Mouse (Mus musculus): ENCODE results near the gene Phactr3.

DNA sequence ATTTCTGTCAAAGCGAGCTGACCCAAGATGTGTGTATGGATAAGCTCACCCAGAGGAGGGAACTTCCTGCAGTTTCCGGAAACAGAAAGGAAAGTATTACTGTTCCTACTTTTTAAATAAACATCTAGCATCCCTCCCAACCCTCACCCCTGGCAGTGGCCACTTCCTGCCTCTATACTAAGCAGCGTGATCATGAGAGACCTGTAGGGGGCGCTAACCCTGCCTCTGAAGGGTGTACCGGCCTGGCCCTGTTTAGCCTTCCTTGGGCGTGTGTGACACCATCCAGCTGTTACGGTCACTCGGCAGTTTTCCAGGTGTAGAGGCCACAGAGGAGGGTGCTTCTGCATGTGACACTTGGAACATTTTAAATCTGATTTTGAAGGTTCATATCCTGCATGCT, 128.5 kb downstream of the Phactr3 start:
- TF ChIP-seq ZNF384 (IDR thresholded peaks at IDR 0.05; ENCODE audit: low read depth, low read length) (no peak), ZC3H11A (IDR thresholded peaks at IDR 0.05; ENCODE audit: borderline replicate concordance, low read depth, low read length) (no peak), MAFK (IDR thresholded peaks at IDR 0.05; ENCODE audit: insufficient read depth, low read depth, low read length) (no peak), HCFC1 (IDR thresholded peaks at IDR 0.05; ENCODE audit: borderline replicate concordance, insufficient read depth, low read length) (no peak)

All from ES-E14 (cell line).